Mouse (Mus musculus) G1E (cell line): ENCODE measurements at regions not wholly inside any gene's neighbourhood (a gene's known extent, or its start where the extent isn't known, plus 50 kb on each side); places are given as distances from the start of the nearest gene placed in this dataset.
A peak's percentile ranks its signal among the peaks of the same experiment; 100 is the strongest.

Experiments
- ATAC-seq: 2 replicates; pipeline ENCODE4 v1.8.0; 2016; ENCODE audit warnings: mild to moderate bottlenecking; ENCODE audit not compliant: insufficient number of reproducible peaks, poor library complexity, low FRiP score, severe bottlenecking; ENCODE audit errors: extremely low read depth
- DNase-seq: peaks from one replicate; pipeline ENCODE4 v3.0.0; 2012; ENCODE audit warnings: low spot score
- H3K27me3 ChIP-seq: 2 replicates; pipeline ENCODE4 v1.6.1; 2012; ENCODE audit warnings: mild to moderate bottlenecking, low read length, inconsistent platforms; ENCODE audit not compliant: insufficient read depth
- H3K36me3 ChIP-seq: replicated peaks from 2 replicates; pipeline ENCODE3; 2012; ENCODE audit warnings: mild to moderate bottlenecking, inconsistent platforms
- H3K4me1 ChIP-seq: 2 replicates; pipeline ENCODE4 v1.6.1; 2012; ENCODE audit warnings: low read depth, low read length, inconsistent platforms, mixed read lengths; ENCODE audit not compliant: insufficient read depth
- H3K4me3 ChIP-seq: 2 replicates; pipeline ENCODE4 v1.5.1; 2012; ENCODE audit warnings: low read depth, mild to moderate bottlenecking, inconsistent platforms, low read length, moderate library complexity, mixed read lengths
- H3K9me3 ChIP-seq: replicated peaks from 2 replicates; pipeline ENCODE4 v1.6.1; 2012; ENCODE audit warnings: inconsistent platforms
- CTCF ChIP-seq: IDR thresholded peaks from 2 replicates; pipeline ENCODE4 v1.5.1; 2012; ENCODE audit warnings: low read depth, low read length, inconsistent platforms, mixed read lengths
- GATA1 ChIP-seq: IDR thresholded peaks from 2 replicates; pipeline ENCODE4 v1.6.1; 2012; ENCODE audit warnings: borderline replicate concordance, low read length, inconsistent platforms, mixed read lengths
- GATA2 ChIP-seq: IDR thresholded peaks from 2 replicates; pipeline ENCODE4 v1.6.1; 2012; ENCODE audit warnings: low read depth, low read length, inconsistent platforms, borderline replicate concordance
- POLR2AphosphoS5 ChIP-seq: IDR thresholded peaks from 2 replicates; pipeline ENCODE4 v1.6.1; 2012; ENCODE audit warnings: low read depth, low read length, inconsistent platforms; ENCODE audit not compliant: insufficient replicate concordance
- TAL1 ChIP-seq: conservative IDR thresholded peaks from 2 replicates; pipeline ENCODE4 v1.6.1; 2012; ENCODE audit warnings: low read depth, low read length, inconsistent platforms, mixed read lengths

DNA sequence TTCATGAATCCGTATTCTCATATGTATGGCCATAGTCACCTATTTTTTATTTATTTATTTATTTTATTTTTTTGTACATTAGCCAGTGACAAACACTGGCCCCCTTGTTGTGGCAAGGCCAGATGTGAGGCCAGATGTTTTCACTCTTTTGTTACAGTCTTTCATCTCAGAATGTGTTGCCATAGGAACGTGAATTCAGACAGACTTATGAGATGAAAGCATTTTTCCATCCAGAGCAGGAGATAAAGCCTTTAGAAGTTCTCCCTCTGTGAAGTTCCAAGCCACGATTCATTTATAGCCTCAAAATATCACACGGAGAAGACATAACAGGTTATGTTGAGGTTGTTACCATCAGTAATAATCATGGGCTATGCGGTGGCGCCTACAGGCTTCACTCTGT is 220.9 kb downstream of the Arpp21 start:
- Histone ChIP-seq H3K4me1 (no peaks in the 10 kb centered on the region), H3K36me3 (no peaks in the 10 kb centered on the region), H3K9me3 (peaks cover 20% of the 10 kb centered on the region), H3K27me3 (no peaks in the 10 kb centered on the region), H3K4me3 (no peak overlapping the region)
- no peak for ATAC-seq
- TF ChIP-seq CTCF, result no peak
- no peak for DNase-seq

GRCm38 (mm10) chr9:111994401-111994800 is 241.3 kb downstream of the Arpp21 start:
- H3K4me3 ChIP-seq, result no peak overlapping the region
- no peaks in the 10 kb centered on the region for H3K36me3 ChIP-seq
- no peaks in the 10 kb centered on the region for H3K4me1 ChIP-seq
- H3K27me3 ChIP-seq, result no peaks in the 10 kb centered on the region
- DNase-seq (no peak), ATAC-seq (no peak)
- peaks cover 22% of the 10 kb centered on the region for H3K9me3 ChIP-seq
- TF ChIP-seq GATA1, result no peak
- no peak for TF ChIP-seq GATA2
- no peak for TF ChIP-seq TAL1
- no peak for TF ChIP-seq POLR2AphosphoS5

DNA sequence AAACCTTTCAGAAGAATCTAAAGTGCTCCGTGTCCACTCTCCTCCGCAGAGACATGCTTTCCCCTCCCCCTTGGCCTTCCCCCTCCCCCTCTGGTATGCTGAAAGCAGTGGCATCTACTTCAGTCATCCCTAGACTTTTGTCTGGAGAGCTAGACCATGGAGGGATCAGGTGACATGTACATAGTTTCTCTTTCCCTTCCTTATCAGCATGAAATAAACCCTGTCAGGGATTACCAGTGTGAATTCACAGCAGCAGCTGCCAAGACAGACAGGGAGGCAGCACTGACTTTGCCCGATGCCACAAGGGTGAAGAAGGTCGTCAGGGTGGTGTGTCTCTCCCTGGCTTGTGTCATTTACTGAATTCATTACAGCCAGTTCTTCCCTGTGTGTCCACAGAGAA is 241.9 kb downstream of the Arpp21 start:
- DNase-seq (no peak), ATAC-seq (no peak)
- H3K27me3 ChIP-seq, result no peaks in the 10 kb centered on the region
- no peak for TF ChIP-seq TAL1
- no peak for TF ChIP-seq CTCF
- no peak for TF ChIP-seq POLR2AphosphoS5
- no peak for TF ChIP-seq GATA2
- no peak for TF ChIP-seq GATA1
- no peaks in the 10 kb centered on the region for H3K4me1 ChIP-seq
- no peaks in the 10 kb centered on the region for H3K36me3 ChIP-seq
- H3K9me3 ChIP-seq, result peaks cover 20% of the 10 kb centered on the region
- H3K4me3 ChIP-seq, result no peak overlapping the region

GRCm38 (mm10) chr9:111990060-111990459 is 245.7 kb downstream of the Arpp21 start:
- no peak overlapping the region for H3K4me3 ChIP-seq
- DNase-seq (no peak), ATAC-seq (no peak)
- TF ChIP-seq GATA1 (no peak), POLR2AphosphoS5 (no peak)
- no peaks in the 10 kb centered on the region for H3K27me3 ChIP-seq
- H3K9me3 ChIP-seq, result peaks cover 24% of the 10 kb centered on the region
- no peaks in the 10 kb centered on the region for H3K36me3 ChIP-seq
- H3K4me1 ChIP-seq, result no peaks in the 10 kb centered on the region

DNA sequence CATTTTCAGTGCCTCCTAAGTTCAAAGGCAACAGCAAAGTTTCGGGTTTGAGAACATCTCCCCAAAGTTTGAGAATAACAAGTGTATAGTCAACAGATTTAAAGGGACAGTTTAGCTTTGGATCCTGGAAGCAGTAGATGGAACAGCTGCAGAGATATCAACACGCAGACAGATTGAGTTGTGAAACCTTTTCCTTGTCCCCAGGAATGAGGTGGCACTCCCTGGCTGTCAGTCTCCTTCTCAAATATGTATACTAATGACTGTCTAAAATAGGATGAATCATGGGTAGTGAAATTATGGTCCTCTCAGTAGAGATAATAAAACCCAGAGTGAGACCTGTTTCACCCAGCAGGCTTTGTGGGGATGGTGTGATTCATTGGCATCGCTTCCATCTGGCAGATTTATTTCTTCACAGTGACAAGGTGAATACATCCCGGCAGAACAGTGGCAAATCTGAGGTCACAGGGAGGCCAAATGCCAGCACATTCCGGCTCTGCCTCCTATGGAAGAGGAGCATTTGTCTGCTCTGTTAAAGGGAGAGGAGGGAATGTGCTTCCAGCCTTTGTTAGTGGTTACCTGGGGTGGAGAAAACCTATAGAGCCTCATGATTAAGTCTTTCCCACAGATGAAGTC is 272.2 kb downstream of the Arpp21 start:
- TF ChIP-seq TAL1 (no peak), CTCF (no peak), GATA2 (no peak), GATA1 (no peak), POLR2AphosphoS5 (no peak)
- no peaks in the 10 kb centered on the region for H3K36me3 ChIP-seq
- H3K27me3 ChIP-seq, result no peaks in the 10 kb centered on the region
- H3K4me1 ChIP-seq, result no peaks in the 10 kb centered on the region
- DNase-seq (no peak), ATAC-seq (no peak)
- no peak overlapping the region for H3K4me3 ChIP-seq
- H3K9me3 ChIP-seq, result peaks cover 18% of the 10 kb centered on the region

DNA sequence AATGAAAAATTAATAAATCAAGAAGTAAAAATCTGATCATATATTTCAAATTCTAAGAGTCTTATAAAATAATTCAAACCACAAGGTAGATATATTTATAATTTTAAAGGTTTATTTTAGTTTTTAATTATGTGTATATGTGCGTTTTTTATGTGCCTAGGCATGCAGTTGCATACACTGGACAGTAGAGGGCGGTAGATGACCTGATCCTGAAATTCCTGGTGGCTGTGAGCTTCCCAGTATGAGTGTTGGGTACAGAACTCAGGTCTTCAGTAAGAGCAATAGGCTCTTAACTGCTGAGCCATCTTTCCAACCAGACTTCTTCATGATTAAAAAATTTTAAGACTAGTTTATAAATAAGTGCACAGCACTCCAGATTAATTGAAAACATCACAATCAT is 267.7 kb upstream of the Stac start:
- no peaks in the 10 kb centered on the region for H3K27me3 ChIP-seq
- H3K4me3 ChIP-seq, result no peak overlapping the region
- ATAC-seq (no peak), DNase-seq (no peak)
- no peaks in the 10 kb centered on the region for H3K4me1 ChIP-seq
- TF ChIP-seq POLR2AphosphoS5 (no peak), TAL1 (no peak), GATA1 (no peak), CTCF (0 out of 2 replicates have a peak, but pooled peaks have one; percentile 3), GATA2 (no peak)
- peaks cover 9% of the 10 kb centered on the region for H3K9me3 ChIP-seq
- no peaks in the 10 kb centered on the region for H3K36me3 ChIP-seq

DNA sequence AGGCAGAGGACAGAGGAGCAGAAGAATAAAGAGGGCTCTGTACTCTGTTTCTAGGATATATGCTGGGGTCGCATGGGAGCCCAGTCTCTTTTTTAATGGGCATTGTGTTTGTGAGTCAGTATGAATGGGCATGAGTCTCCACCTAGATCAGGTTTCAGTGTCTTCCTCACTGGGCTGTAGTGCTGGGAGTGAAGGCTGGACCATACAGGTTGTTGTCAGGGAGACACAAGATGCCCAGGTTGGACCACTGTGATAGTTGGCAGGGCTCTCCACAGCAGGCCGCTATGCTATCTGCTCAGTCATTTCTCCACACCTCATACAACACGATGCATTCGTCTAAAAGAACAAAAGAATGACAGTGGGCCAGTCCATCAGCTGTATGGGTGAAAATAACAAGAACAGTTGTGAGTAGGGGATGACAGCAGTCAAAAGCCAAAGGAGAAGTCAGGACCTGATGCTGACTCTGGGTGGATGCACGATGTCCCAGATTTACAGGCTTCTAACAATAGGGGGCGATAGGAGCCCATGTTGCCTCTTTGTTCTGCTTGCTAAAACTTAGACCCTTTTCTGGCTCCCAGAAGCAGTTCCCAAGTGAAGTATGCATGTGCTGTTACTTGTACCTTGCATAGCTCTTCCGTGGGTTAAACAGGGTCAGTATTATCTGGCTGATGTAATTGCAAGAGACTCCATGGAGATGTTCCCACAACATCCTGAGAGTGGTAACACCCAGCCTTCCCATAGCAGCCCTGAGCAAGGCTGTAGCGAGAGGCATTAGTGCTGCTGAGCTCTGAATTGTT is 249.3 kb upstream of the Stac start:
- no peaks in the 10 kb centered on the region for H3K27me3 ChIP-seq
- no peak for DNase-seq
- peaks cover 38% of the 10 kb centered on the region for H3K9me3 ChIP-seq
- no peaks in the 10 kb centered on the region for H3K36me3 ChIP-seq
- no peak overlapping the region for H3K4me3 ChIP-seq
- H3K4me1 ChIP-seq, result no peaks in the 10 kb centered on the region
- no peak for TF ChIP-seq GATA1
- TF ChIP-seq TAL1, result no peak
- TF ChIP-seq POLR2AphosphoS5, result no peak
- no peak for TF ChIP-seq GATA2
- TF ChIP-seq CTCF, result no peak
- no peak for ATAC-seq
